Mouse (Mus musculus) CD4-positive, CD25-positive, alpha-beta regulatory T cell, adult 2 months (primary cell): ENCODE measurements around the gene Gm15737.

Experiments used
- DNase-seq: peaks from one replicate; pipeline ENCODE4 v3.0.0-alpha.2; 2012; ENCODE audit warnings: low read depth, low spot score

The Gm15737 gene

DNA sequence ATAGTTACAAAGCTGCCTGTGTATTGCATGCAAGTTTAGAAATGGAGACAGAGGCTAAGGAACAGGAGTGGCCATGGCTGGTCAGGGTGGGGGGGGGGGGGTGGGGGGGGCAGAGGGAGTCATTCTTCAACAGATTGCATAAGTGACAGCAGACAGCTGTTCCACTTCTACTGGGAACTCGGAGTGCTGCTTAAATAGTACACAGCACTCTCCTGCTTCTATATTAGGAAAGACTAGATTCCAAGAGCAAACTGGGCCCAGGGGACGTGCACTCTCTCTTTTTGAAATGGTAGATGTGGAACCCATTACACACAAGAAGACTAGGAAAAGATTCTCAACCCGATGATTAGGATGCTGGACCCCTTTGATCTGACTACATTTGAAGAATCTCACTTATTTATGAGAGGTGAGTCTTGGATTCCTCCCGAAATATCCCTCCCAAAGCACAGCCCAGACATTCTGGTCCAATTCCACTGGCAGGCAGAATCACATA, at the start of gene Gm15737:
Gene Gm15737, plus strand, starts transcription at position 269 of the 493 bp plus-strand sequence.
- DNase-seq, result no peak

DNA sequence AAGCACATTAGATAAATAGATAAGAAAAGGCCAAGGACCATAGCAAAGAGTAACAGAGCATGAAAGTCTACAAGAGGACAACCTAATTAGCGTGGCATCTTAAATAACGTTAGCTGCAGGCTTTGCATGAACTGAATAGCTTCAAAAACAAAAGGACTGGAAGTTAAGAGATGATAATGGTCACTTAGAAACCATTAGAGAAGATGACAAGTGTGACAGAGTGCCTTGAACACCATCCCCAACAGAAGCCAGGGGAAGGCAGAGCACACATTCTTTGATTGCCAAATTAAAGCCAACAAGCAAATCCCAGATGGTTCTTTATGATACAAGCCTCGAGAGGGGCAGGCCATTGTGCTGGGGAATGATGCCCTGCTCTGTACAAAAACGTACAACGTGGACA, 47.6 kb upstream of the Gm15737 start:
- DNase-seq, result no peak

DNA sequence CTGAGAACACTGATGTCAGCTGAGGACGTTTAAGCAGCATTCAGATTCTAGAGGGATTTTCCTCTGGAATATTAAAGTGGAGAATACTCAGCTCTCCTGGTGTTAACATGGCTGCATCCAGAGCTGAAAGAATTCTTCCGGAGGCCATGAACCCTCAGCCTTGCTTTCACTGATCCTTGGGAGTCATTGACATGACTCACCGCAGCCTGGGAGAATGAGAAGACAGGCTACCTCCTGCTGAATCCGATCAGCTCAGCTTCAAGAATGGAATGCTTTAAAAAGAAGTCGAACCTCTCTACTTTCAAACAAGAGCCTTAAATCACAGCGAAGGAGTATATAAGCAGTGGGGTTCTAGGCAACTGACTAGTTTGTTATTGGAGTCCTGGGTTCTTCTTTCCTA, 47.2 kb upstream of the Gm15737 start:
- no peak for DNase-seq

DNA sequence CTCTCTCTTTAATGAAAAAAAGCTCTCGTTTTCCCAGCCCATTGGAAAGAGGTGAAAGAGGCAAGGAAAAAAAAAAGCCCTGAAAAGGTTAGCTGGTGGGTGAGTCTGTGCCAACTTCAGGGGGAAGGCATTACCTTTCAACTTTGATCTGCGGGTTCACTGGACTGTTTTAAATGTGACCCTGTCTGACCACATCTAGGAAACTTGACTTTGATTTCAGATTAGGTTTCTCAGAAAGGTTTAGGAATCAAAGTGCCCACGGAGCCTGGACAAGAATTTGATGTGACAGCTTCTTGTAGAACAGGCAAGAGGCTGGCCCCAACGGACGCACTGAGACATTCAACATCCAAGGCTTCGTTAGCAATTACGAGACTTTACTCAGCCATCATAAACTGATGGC, 45.2 kb upstream of the Gm15737 start:
- DNase-seq, result no peak

GRCm38 (mm10) chr6:92826561-92826960, 42.6 kb upstream of the Gm15737 start:
- no peak for DNase-seq

DNA sequence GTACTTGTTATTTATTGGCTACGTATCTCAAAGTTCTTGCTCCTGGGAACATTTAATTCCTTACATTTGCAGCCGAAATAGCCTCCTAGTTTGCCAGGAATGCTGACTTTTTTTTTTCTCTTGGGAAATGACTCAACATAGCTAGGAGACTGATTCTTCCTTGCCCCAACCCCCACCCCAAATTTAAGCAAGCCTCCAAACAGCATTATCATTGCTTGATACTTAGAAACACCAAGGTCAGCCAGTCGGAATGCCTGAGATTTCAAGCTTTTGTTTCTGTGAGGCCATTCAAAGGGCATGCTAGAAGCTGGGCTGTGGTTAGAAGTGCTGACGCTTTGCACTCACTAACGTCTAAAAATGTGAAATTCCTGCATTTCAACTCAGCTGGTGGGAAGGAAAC, 41.8 kb upstream of the Gm15737 start:
- no peak for DNase-seq

DNA sequence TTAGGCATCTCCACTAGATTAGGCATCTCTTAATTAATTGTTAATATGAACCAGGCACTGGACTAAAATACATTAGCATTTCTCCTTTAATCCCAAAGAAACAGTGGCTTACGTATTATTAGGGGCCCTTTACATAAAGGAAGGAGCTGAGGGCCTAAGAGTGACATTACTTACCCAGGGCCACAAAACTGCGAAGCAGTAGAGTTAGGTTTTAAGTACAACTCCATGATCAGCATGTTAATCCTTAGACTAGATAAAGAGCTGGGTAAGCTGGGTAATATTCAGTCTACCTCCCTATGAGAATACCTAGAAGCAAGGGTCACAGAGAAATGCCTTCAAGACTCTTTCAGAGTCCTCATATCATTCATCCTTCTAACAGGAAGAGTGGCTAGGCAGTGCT, 40.0 kb upstream of the Gm15737 start:
- no peak for DNase-seq

GRCm38 (mm10) chr6:92831106-92831505, 38.1 kb upstream of the Gm15737 start:
- no peak for DNase-seq

GRCm38 (mm10) chr6:92842000-92842399, 27.2 kb upstream of the Gm15737 start:
- no peak for DNase-seq

GRCm38 (mm10) chr6:92843474-92843873, 25.7 kb upstream of the Gm15737 start:
- DNase-seq, result no peak

DNA sequence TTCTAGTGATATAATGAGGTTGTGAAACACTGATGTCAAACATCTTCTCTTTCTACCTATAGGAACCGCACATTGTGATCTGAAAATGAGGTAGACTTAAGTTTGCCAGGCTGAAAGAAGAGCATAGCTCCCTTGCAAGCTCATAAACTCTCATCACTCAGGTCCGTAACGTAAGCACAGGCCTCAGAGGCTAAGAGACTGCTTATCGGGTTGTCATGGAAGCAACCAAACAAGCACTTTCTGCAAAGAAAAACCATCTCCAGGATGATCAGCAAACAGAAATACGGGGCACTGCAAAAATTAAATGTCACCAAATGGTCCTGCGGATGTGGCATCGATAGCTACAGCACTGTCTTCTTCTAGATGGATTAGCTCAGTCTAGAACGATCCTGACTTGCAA, 23.3 kb upstream of the Gm15737 start:
- DNase-seq, result no peak

DNA sequence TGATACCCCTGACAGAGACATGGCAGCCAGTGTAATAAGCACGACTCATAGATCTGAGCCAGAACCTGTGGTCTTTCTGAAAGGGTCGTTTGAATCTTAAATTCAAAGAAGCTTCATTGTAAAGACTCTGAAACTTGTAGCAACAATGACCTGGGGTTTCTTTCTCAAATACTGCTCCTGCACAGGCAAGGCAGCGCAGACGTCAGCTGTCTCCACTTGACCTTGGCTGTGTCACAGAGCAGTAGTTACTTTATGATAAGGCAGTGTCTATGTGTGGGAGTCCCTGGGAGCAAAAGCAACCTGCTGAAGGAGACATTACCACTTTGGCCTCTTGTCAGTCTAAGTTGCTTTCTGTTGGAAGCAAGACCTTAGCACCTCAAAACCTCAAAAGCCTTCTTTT, 22.5 kb upstream of the Gm15737 start:
- DNase-seq, result no peak

- no peak for DNase-seq
These were observed 19.9 kb upstream of the Gm15737 start for GRCm38 (mm10) chr6:92849208-92849607.

- DNase-seq, result no peak
These were observed 18.9 kb upstream of the Gm15737 start for GRCm38 (mm10) chr6:92850250-92850649.

GRCm38 (mm10) chr6:92854873-92855272, 14.3 kb upstream of the Gm15737 start:
- DNase-seq, result no peak

DNA sequence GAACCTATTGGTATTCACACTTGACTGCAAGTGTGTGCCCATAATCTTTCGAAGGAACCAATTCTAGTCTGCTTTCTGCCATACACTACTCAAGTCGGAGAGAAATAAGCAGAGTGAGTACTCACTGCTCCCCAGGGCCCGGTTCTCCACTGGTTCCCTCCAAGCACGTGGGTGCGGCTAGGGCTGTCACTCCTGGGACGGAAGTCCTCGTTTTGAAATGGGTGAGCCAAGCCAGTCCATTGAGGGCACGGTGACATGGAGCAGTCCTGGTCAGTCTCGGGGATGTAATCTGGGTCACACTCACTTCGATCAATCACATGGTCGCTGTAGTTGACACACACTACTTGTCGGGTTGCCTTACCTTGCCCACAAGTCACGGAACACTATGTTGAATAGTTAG, 11.4 kb upstream of the Gm15737 start:
- DNase-seq, result no peak

GRCm38 (mm10) chr6:92858721-92859510, 10.2 kb upstream of the Gm15737 start:
- DNase-seq, result no peak

GRCm38 (mm10) chr6:92860285-92860912, 8.8 kb upstream of the Gm15737 start:
- no peak for DNase-seq

GRCm38 (mm10) chr6:92862599-92862998, 6.6 kb upstream of the Gm15737 start:
- DNase-seq, result no peak

- DNase-seq, result no peak
These were observed 544 bp downstream of the Gm15737 start for GRCm38 (mm10) chr6:92869582-92870219.

DNA sequence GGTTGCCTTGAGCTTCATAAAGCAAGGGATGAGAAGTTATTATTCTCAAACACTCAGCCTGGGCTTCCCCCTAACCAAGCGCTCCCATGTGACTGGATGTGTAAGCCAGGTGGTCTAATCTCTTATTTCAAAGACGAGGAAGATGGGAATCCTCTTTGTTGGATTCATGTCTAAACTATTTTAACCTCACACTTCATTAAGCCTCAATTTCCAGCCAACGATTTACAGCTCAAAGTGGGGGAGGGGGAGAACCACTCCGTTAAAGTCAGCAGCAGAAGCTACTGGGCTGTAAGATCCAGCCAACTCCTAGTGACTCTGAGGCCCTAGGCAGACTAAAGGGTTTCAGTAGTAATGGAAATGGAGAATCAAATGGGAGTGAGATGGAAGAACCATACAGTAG, 2.7 kb downstream of the Gm15737 start:
- DNase-seq, result no peak

- no peak for DNase-seq
These were observed 3.6 kb downstream of the Gm15737 start for GRCm38 (mm10) chr6:92872766-92873165.

DNA sequence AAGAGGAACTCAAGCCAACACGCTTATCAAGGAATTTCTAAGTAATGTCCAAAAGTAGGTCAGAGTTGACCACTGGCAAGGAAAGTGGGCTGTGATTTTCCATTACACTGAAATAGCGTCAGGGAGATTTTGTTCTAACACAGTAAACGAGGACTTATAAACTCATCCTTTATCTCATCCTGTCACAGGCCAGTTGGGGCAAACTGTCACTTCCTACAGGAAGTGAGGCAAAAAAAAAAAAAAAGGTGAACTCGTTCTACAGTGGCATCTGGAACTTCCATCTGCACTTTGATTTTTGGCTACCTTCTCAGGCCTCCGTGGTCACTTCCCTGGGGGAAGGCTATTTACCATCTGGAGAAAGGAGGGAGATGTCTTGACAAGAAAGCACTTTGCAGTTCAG, 5.7 kb downstream of the Gm15737 start:
- DNase-seq, result no peak
